Comparison of ENCODE assay signal across 34 mouse cellular contexts in genomic region chr13:117705573-117705972, GRCm38 (mm10).
"Had no signal": no experiment of that assay in that cellular context is flagged by ENCODE, and none has a peak within 500 bp of the region (broad histone marks: within the 10 kb centered on the region; RNA-seq: fewer than 3 reads in every experiment).

No protein-coding gene starts in this region.

- H3K36me3 ChIP-seq: heart, embryonic 10.5 days; heart, embryonic 12.5 days; heart, embryonic 13.5 days; heart, embryonic 15.5 days; hindbrain, embryonic 10.5 days; hindbrain, embryonic 12.5 days; hindbrain, embryonic 13.5 days; hindbrain, embryonic 15.5 days; intestine, embryonic 15.5 days; kidney, embryonic 15.5 days had no signal

- H3K27me3 ChIP-seq: heart, embryonic 12.5 days; heart, embryonic 13.5 days; heart, embryonic 15.5 days; hindbrain, embryonic 12.5 days; hindbrain, embryonic 13.5 days; hindbrain, embryonic 15.5 days; intestine, embryonic 15.5 days; kidney, embryonic 15.5 days had no signal

- H3K4me2 ChIP-seq: heart, embryonic 11.5 days; heart, embryonic 12.5 days; heart, embryonic 13.5 days; heart, embryonic 15.5 days; hindbrain, embryonic 12.5 days; hindbrain, embryonic 13.5 days; hindbrain, embryonic 14.5 days; hindbrain, embryonic 15.5 days; intestine, embryonic 15.5 days; kidney, embryonic 15.5 days had no signal

- ATAC-seq: inflammation-experienced regulatory T-cells, adult 6 months; intestine, embryonic 15.5 days; intestine, embryonic 16.5 days; intestine, postnatal 0 days had no signal

- H3K9me3 ChIP-seq: heart, embryonic 10.5 days; heart, embryonic 12.5 days; heart, embryonic 13.5 days; heart, embryonic 15.5 days; hindbrain, embryonic 10.5 days; hindbrain, embryonic 12.5 days; hindbrain, embryonic 13.5 days; hindbrain, embryonic 15.5 days; intestine, embryonic 15.5 days; kidney, embryonic 15.5 days had no signal

- H3K4me1 ChIP-seq: hindbrain, embryonic 10.5 days; hindbrain, embryonic 12.5 days; intestine, embryonic 15.5 days; kidney, embryonic 15.5 days had no signal

- H3K9ac ChIP-seq: heart, embryonic 12.5 days; heart, embryonic 13.5 days; heart, embryonic 15.5 days; hindbrain, embryonic 12.5 days; hindbrain, embryonic 13.5 days; hindbrain, embryonic 14.5 days; hindbrain, embryonic 15.5 days; intestine, embryonic 15.5 days; kidney, embryonic 15.5 days had no signal

- H3K4me3 ChIP-seq: heart, adult 2 months; heart, embryonic 10.5 days; heart, embryonic 12.5 days; heart, embryonic 13.5 days; heart, embryonic 15.5 days; hindbrain, embryonic 10.5 days; hindbrain, embryonic 12.5 days; hindbrain, embryonic 13.5 days; hindbrain, embryonic 15.5 days; intestine, embryonic 15.5 days; kidney, embryonic 15.5 days; layer of hippocampus, adult 2 months had no signal

- H3K27ac ChIP-seq: heart, embryonic 10.5 days; heart, embryonic 15.5 days; hindbrain, embryonic 10.5 days; hindbrain, embryonic 12.5 days; hindbrain, embryonic 13.5 days; hindbrain, embryonic 14.5 days; hindbrain, embryonic 15.5 days; hindbrain, postnatal 0 days; intestine, embryonic 15.5 days; kidney, embryonic 15.5 days; kidney, postnatal 0 days; layer of hippocampus, adult 2 months had no signal

- DNase-seq: heart, adult 2 months; heart, postnatal 10 days; heart, postnatal 14 days; heart, postnatal 36 days; heart, postnatal 4 days; kidney, adult 11 months; kidney, adult 18-20 months; kidney, adult 2 months; kidney, adult 8-10 months; kidney, adult 9 months; kidney, postnatal 10 days; kidney, postnatal 14 days; kidney, postnatal 25 days; kidney, postnatal 36 days; kidney, postnatal 4 days; layer of hippocampus, adult 9-11 months had no signal
